12 mouse cellular contexts compared by ENCODE assay signal in the genomic region with DNA sequence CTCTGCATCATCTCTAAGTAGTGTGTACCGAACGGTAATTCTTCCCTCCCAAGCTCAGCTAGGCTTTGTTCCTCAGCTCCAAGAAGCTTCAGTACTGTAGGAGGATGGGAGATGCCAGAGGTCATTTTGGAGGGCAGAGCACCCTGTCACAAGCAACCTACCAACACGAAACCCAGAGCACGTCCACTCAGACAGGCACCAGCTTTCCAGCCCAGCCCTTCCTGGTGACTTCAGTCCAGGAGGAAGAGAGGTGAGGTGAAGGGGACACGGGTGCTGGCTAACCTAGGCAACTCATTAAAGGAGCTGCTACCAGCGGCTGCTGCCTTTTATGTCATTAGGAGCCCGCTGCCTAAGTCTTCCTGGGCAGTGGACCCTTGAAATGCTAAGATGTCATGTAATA.
DNase-seq lines count a peak whose midpoint lies in the region; ATAC-seq and TF ChIP-seq lines count a peak whose summit lies in the region.
"Had no signal": no experiment of that assay in that cellular context is flagged by ENCODE, and none has a peak within 500 bp of the region (broad histone marks: within the 10 kb centered on the region; RNA-seq: fewer than 3 reads in every experiment).

No protein-coding gene starts in this region.

- no peak overlapping the region for H3K4me2 ChIP-seq in forebrain, embryonic 13.5 days
- H3K4me2 ChIP-seq in forebrain, embryonic 11.5 days (ENCODE audit: low read depth, low read length, severe bottlenecking), result no peak overlapping the region
- H3K4me2 ChIP-seq in intestine, embryonic 15.5 days (replicated peaks), result no peak overlapping the region
- no peak overlapping the region for H3K4me2 ChIP-seq in intestine, postnatal 0 days (replicated peaks; ENCODE audit: low read depth)
- H3K4me2 ChIP-seq in midbrain, embryonic 11.5 days, result no peak overlapping the region
- no peak overlapping the region for H3K4me2 ChIP-seq in stomach, embryonic 15.5 days
- H3K4me2 ChIP-seq: hindbrain, embryonic 15.5 days had no signal

- no peak overlapping the region for H3K9ac ChIP-seq in forebrain, embryonic 13.5 days
- no peak overlapping the region for H3K9ac ChIP-seq in forebrain, embryonic 11.5 days (ENCODE audit: low read length)
- H3K9ac ChIP-seq in intestine, embryonic 15.5 days, result no peak overlapping the region
- H3K9ac ChIP-seq in intestine, postnatal 0 days (ENCODE audit: low read depth, low read length), result no peak overlapping the region
- H3K9ac ChIP-seq in midbrain, embryonic 11.5 days (ENCODE audit: low read length), result no peak overlapping the region
- no peak overlapping the region for H3K9ac ChIP-seq in stomach, embryonic 15.5 days
- H3K9ac ChIP-seq: hindbrain, embryonic 15.5 days had no signal

- peak overlapping the region; percentile 8 for H3K27ac ChIP-seq in forebrain, embryonic 13.5 days
- H3K27ac ChIP-seq in forebrain, embryonic 11.5 days (ENCODE audit: low read depth, low read length), result no peak overlapping the region
- 0 out of 2 replicates have a peak overlapping the region, but pooled peaks have one; percentile 9 for H3K27ac ChIP-seq in intestine, embryonic 15.5 days
- no peak overlapping the region for H3K27ac ChIP-seq in intestine, postnatal 0 days (ENCODE audit: low read depth, low read length)
- H3K27ac ChIP-seq in midbrain, embryonic 10.5 days (replicated peaks), result peak overlapping the region; percentile 46; the same call in 1 of the 2 replicates
- H3K27ac ChIP-seq in midbrain, embryonic 11.5 days (ENCODE audit: low read depth, low read length), result no peak overlapping the region
- H3K27ac ChIP-seq in stomach, embryonic 15.5 days, result peak overlapping the region; percentile 41; the same call in 1 of the 2 replicates
- H3K27ac ChIP-seq: hindbrain, embryonic 15.5 days had no signal

- no peak overlapping the region for H3K4me3 ChIP-seq in forebrain, embryonic 13.5 days
- H3K4me3 ChIP-seq in forebrain, embryonic 11.5 days (ENCODE audit: low read depth, low read length), result no peak overlapping the region
- no peak overlapping the region for H3K4me3 ChIP-seq in intestine, embryonic 15.5 days (replicated peaks)
- H3K4me3 ChIP-seq in intestine, postnatal 0 days (ENCODE audit: low read depth, low read length), result no peak overlapping the region
- H3K4me3 ChIP-seq in midbrain, embryonic 10.5 days, result no peak overlapping the region
- H3K4me3 ChIP-seq in midbrain, embryonic 11.5 days (ENCODE audit: low read depth, low read length), result no peak overlapping the region
- no peak overlapping the region for H3K4me3 ChIP-seq in stomach, embryonic 15.5 days (replicated peaks)
- H3K4me3 ChIP-seq: hindbrain, embryonic 15.5 days had no signal

- no peak for TF ChIP-seq CTCF in intestine, postnatal 0 days (IDR thresholded peaks at IDR 0.05; ENCODE audit: low read depth)

- peaks cover 15% of the 10 kb centered on the region for H3K36me3 ChIP-seq in forebrain, embryonic 13.5 days (ENCODE audit: poor library complexity, severe bottlenecking)
- no peaks in the 10 kb centered on the region; the same call in 1 of the 2 replicates for H3K36me3 ChIP-seq in forebrain, embryonic 11.5 days (ENCODE audit: control insufficient read depth, insufficient read depth, low read length)
- peaks cover 15% of the 10 kb centered on the region for H3K36me3 ChIP-seq in intestine, embryonic 15.5 days
- H3K36me3 ChIP-seq in intestine, postnatal 0 days (ENCODE audit: control insufficient read depth, insufficient read depth), result peaks cover 11% of the 10 kb centered on the region
- H3K36me3 ChIP-seq in midbrain, embryonic 10.5 days, result peaks cover 33% of the 10 kb centered on the region
- H3K36me3 ChIP-seq in midbrain, embryonic 11.5 days (ENCODE audit: control insufficient read depth, insufficient read depth, low read length), result 0 out of 2 replicates have a peak, but pooled peaks cover 2% of the 10 kb centered on the region
- H3K36me3 ChIP-seq in stomach, embryonic 15.5 days, result no peaks in the 10 kb centered on the region; the same call in 1 of the 2 replicates

- 42% methylated on average over 7 of the region's 7 CpGs for WGBS in forebrain, embryonic 13.5 days
- 46% methylated on average over 7 of the region's 7 CpGs for WGBS in forebrain, embryonic 11.5 days
- 58% methylated on average over 7 of the region's 7 CpGs for WGBS in intestine, embryonic 15.5 days
- WGBS in intestine, postnatal 0 days, result 66% methylated on average over 7 of the region's 7 CpGs
- 52% methylated on average over 7 of the region's 7 CpGs for WGBS in midbrain, embryonic 10.5 days
- 53% methylated on average over 7 of the region's 7 CpGs for WGBS in midbrain, embryonic 11.5 days
- WGBS in stomach, embryonic 15.5 days, result 59% methylated on average over 7 of the region's 7 CpGs

- no peaks in the 10 kb centered on the region for H3K27me3 ChIP-seq in forebrain, embryonic 13.5 days
- no peaks in the 10 kb centered on the region for H3K27me3 ChIP-seq in forebrain, embryonic 11.5 days (ENCODE audit: control insufficient read depth, insufficient read depth, low read length)
- no peaks in the 10 kb centered on the region for H3K27me3 ChIP-seq in intestine, embryonic 15.5 days (replicated peaks)
- no peaks in the 10 kb centered on the region for H3K27me3 ChIP-seq in intestine, postnatal 0 days (replicated peaks; ENCODE audit: control insufficient read depth, insufficient read depth, low read length)
- H3K27me3 ChIP-seq in midbrain, embryonic 10.5 days (ENCODE audit: low read depth, poor library complexity, severe bottlenecking), result no peaks in the 10 kb centered on the region
- no peaks in the 10 kb centered on the region for H3K27me3 ChIP-seq in midbrain, embryonic 11.5 days (ENCODE audit: control insufficient read depth, insufficient read depth, low read length)
- H3K27me3 ChIP-seq in stomach, embryonic 15.5 days (replicated peaks), result no peaks in the 10 kb centered on the region
- H3K27me3 ChIP-seq: hindbrain, embryonic 15.5 days had no signal

- H3K4me1 ChIP-seq in forebrain, embryonic 13.5 days, result peaks cover 13% of the 10 kb centered on the region
- 0 out of 2 replicates have a peak, but pooled peaks cover 2% of the 10 kb centered on the region for H3K4me1 ChIP-seq in forebrain, embryonic 11.5 days (replicated peaks; ENCODE audit: control insufficient read depth, insufficient read depth, low read length)
- 0 out of 2 replicates have a peak, but pooled peaks cover 5% of the 10 kb centered on the region for H3K4me1 ChIP-seq in intestine, embryonic 15.5 days (replicated peaks)
- H3K4me1 ChIP-seq in intestine, postnatal 0 days (replicated peaks; ENCODE audit: control insufficient read depth, insufficient read depth, low read length), result no peaks in the 10 kb centered on the region
- peaks cover 23% of the 10 kb centered on the region for H3K4me1 ChIP-seq in midbrain, embryonic 10.5 days
- H3K4me1 ChIP-seq in midbrain, embryonic 11.5 days (ENCODE audit: control insufficient read depth, insufficient read depth, low read length), result no peaks in the 10 kb centered on the region
- H3K4me1 ChIP-seq in stomach, embryonic 15.5 days, result no peaks in the 10 kb centered on the region
- H3K4me1 ChIP-seq: hindbrain, embryonic 15.5 days had no signal

- DNase-seq in forebrain, embryonic 11.5 days (ENCODE audit: low spot score), result no peak
- DNase-seq in midbrain, embryonic 10.5 days (ENCODE audit: low spot score), result no peak
- no peak for DNase-seq in midbrain, embryonic 11.5 days (ENCODE audit: low spot score, missing footprints)
- no peak for DNase-seq in frontal cortex, postnatal 25 days (ENCODE audit: low spot score in 2 of 2)
- DNase-seq: cerebellum, adult 2 months; layer of hippocampus, adult 9-11 months; right cerebral cortex, adult 18-20 months had no signal

- H3K9me3 ChIP-seq in forebrain, embryonic 13.5 days (replicated peaks), result no peaks in the 10 kb centered on the region
- no peaks in the 10 kb centered on the region for H3K9me3 ChIP-seq in forebrain, embryonic 11.5 days (ENCODE audit: control insufficient read depth, low read length)
- no peaks in the 10 kb centered on the region for H3K9me3 ChIP-seq in intestine, embryonic 15.5 days
- H3K9me3 ChIP-seq in intestine, postnatal 0 days (ENCODE audit: control insufficient read depth), result no peaks in the 10 kb centered on the region
- no peaks in the 10 kb centered on the region for H3K9me3 ChIP-seq in midbrain, embryonic 10.5 days (replicated peaks)
- no peaks in the 10 kb centered on the region for H3K9me3 ChIP-seq in midbrain, embryonic 11.5 days (ENCODE audit: control insufficient read depth, low read length)
- no peaks in the 10 kb centered on the region for H3K9me3 ChIP-seq in stomach, embryonic 15.5 days
- H3K9me3 ChIP-seq: hindbrain, embryonic 15.5 days had no signal

- no peak for ATAC-seq in forebrain, embryonic 13.5 days
- ATAC-seq in forebrain, embryonic 11.5 days (replicated peaks; ENCODE audit: low FRiP score), result no peak
- no peak for ATAC-seq in intestine, embryonic 15.5 days
- no peak for ATAC-seq in intestine, postnatal 0 days
- no peak for ATAC-seq in midbrain, embryonic 11.5 days (ENCODE audit: low FRiP score)
- no peak for ATAC-seq in stomach, embryonic 15.5 days (ENCODE audit: insufficient read depth, low FRiP score, low read depth)

Comparison
In these comparisons a context has a peak if more than half of its experiments do, and no peak if none do; other contexts are left out.
1. H3K27ac ChIP-seq: peak in forebrain, embryonic 13.5 days (single experiment), intestine, embryonic 15.5 days (single experiment), midbrain, embryonic 10.5 days (single experiment) and stomach, embryonic 15.5 days (single experiment); none in forebrain, embryonic 11.5 days (single experiment), intestine, postnatal 0 days (single experiment) and midbrain, embryonic 11.5 days (single experiment).